In genomic region chr8:84010625-84011611, GRCm38 (mm10) we compare ENCODE assay signal across 8 mouse cellular contexts. TPM values are rescaled to one million over a fixed set of nuclear protein-coding genes. Genes with fewer than 3 reads are reported as not detected.
A peak's percentile ranks its signal among the peaks of the same experiment; 100 is the strongest.
DNase-seq lines count a peak whose midpoint lies in the region; ATAC-seq and TF ChIP-seq lines count a peak whose summit lies in the region.

No protein-coding gene starts in this region.

- no peak for TF ChIP-seq RAD21 in CH12.LX (IDR thresholded peaks at IDR 0.05; ENCODE audit: low read depth, low read length)

- in situ Hi-C loops in CH12.LX (cut with MboI; ENCODE audit: low pct_ligation_motif_present, low pct_unique_long_range_greater_than_20kb, low sequenced_read_pairs), result no loop called here

- H3K9ac ChIP-seq in CH12.LX (ENCODE audit: insufficient read depth, low read depth), result no peak overlapping the region

- DNase-seq in CH12.LX (ENCODE audit: extremely low read depth), result no peak
- DNase-seq in brain, adult 2 months (ENCODE audit: low read depth, low spot score), result peak; percentile 76
- peak; percentile 83 to 86 for DNase-seq in heart, postnatal 10 days
- DNase-seq in kidney, postnatal 25 days, result peak; percentile 83 to 87
- peak; percentile 79 for DNase-seq in lung, postnatal 10 days
- DNase-seq in retina, postnatal 1 day, result peak; percentile 84
- peak; percentile 88 for DNase-seq in thymus, postnatal 4 days

- peaks cover 6 to 18% of the 10 kb centered on the region in 2 experiments; a peak in 3 of 4 replicates for H3K4me1 ChIP-seq in CH12.LX (ENCODE audit: control insufficient read depth in 1 of 2, insufficient read depth in 2 of 2)

- H3K36me3 ChIP-seq in CH12.LX (replicated peaks in 1 of 2; ENCODE audit: control insufficient read depth in 1 of 2, insufficient read depth in 1 of 2, low read length in 1 of 2), result no peaks in the 10 kb centered on the region

- TF ChIP-seq CTCF in CH12.LX (conservative IDR thresholded peaks at IDR 0.05 in 1 of 2, IDR thresholded peaks at IDR 0.05 in 1 of 2; ENCODE audit: low read depth in 2 of 2, low read length in 2 of 2), result peak in 1 of 2 experiments; percentile 70; a peak in 2 of 4 replicates

- ATAC-seq in erythroid progenitor cell, adult 5-6 weeks (replicated peaks; ENCODE audit: low FRiP score, poor library complexity, severe bottlenecking), result peak; percentile 71

- H3K4me2 ChIP-seq in CH12.LX (ENCODE audit: insufficient read depth, low read depth, poor library complexity, severe bottlenecking), result peak overlapping the region; percentile 87

- dilution Hi-C loops in CH12.LX (cut with MboI; ENCODE audit: extremely low pct_ligation_motif_present, extremely low pct_unique_long_range_greater_than_20kb, low sequenced_read_pairs), result no loop called here

- TF ChIP-seq EP300 in CH12.LX (IDR thresholded peaks at IDR 0.05; ENCODE audit: low read length), result no peak

- intact Hi-C loops in heart, postnatal 10 days (cut with DNase I), result loop anchor here (5.0 kb wide), 1 partner anchor 346 kb away; no protein-coding TSS in a partner anchor

- H3K27me3 ChIP-seq in CH12.LX (replicated peaks), result peaks cover 30% of the 10 kb centered on the region

- H3K9me3 ChIP-seq in CH12.LX (replicated peaks; ENCODE audit: low read length), result peaks cover 6% of the 10 kb centered on the region

- H3K79me2 ChIP-seq in CH12.LX (replicated peaks; ENCODE audit: control insufficient read depth, extremely low read depth, insufficient read depth, poor library complexity, severe bottlenecking), result no peaks in the 10 kb centered on the region

- no peak overlapping the region for H3K27ac ChIP-seq in CH12.LX (ENCODE audit: insufficient read depth, low read depth)

- no peak for TF ChIP-seq POLR2A in CH12.LX (IDR thresholded peaks at IDR 0.05; ENCODE audit: low read depth, low read length)

- peak overlapping the region in 2 of 3 experiments; percentile 15 to 29 for H3K4me3 ChIP-seq in CH12.LX (replicated peaks in 1 of 3; ENCODE audit: low read depth in 2 of 3, low read length in 2 of 3, poor library complexity in 1 of 3)

TF ChIP-seq in CH12.LX, 34 proteins besides CTCF, POLR2A, EP300 and RAD21:
- TF ChIP-seq MXI1 (IDR thresholded peaks at IDR 0.05; ENCODE audit: low read depth, low read length) (no peak), KAT2A (IDR thresholded peaks at IDR 0.05; ENCODE audit: insufficient replicate concordance, low read length) (no peak), ETS1 (conservative IDR thresholded peaks at IDR 0.05; ENCODE audit: low read depth, low read length) (no peak), SMC3 (IDR thresholded peaks at IDR 0.05; ENCODE audit: low read depth, low read length) (peak; percentile 36), NELFE (IDR thresholded peaks at IDR 0.05; ENCODE audit: low read depth, low read length) (no peak), POLR2AphosphoS2 (IDR thresholded peaks at IDR 0.05; ENCODE audit: low read depth, low read length) (no peak), PAX5 (IDR thresholded peaks at IDR 0.05; ENCODE audit: low read length) (no peak), E2F4 (IDR thresholded peaks at IDR 0.05; ENCODE audit: insufficient replicate concordance, low read depth, low read length) (no peak), RCOR1 (conservative IDR thresholded peaks at IDR 0.05; ENCODE audit: low read depth, low read length) (no peak), CHD1 (IDR thresholded peaks at IDR 0.05; ENCODE audit: low read depth, low read length) (no peak), GABPA (IDR thresholded peaks at IDR 0.05; ENCODE audit: insufficient replicate concordance, low read depth, low read length) (no peak), ELF1 (IDR thresholded peaks at IDR 0.05; ENCODE audit: low read depth, low read length) (peak; percentile 21; the same call in 1 of the 2 replicates), JUN (IDR thresholded peaks at IDR 0.05; ENCODE audit: insufficient read depth, low read depth, low read length) (no peak), USF2 (conservative IDR thresholded peaks at IDR 0.05; ENCODE audit: low read depth, low read length) (no peak), MAZ (IDR thresholded peaks at IDR 0.05; ENCODE audit: low read depth, low read length) (no peak), ZC3H11A (IDR thresholded peaks at IDR 0.05; ENCODE audit: low read depth, low read length) (no peak), SIN3A (IDR thresholded peaks at IDR 0.05; ENCODE audit: low read length) (no peak), NRF1 (IDR thresholded peaks at IDR 0.05; ENCODE audit: low read depth, low read length) (peak; percentile 45), IRF4 (IDR thresholded peaks at IDR 0.05; ENCODE audit: low read depth, low read length) (no peak), TBP (conservative IDR thresholded peaks at IDR 0.05; ENCODE audit: low read depth, low read length) (no peak), UBTF (IDR thresholded peaks at IDR 0.05; ENCODE audit: low read depth, low read length) (peak; percentile 98), HCFC1 (IDR thresholded peaks at IDR 0.05; ENCODE audit: low read depth, low read length) (no peak), ZNF384 (IDR thresholded peaks at IDR 0.05; ENCODE audit: low read depth, low read length) (no peak), MAFK (IDR thresholded peaks at IDR 0.05; ENCODE audit: insufficient replicate concordance, low read length) (no peak), ZKSCAN1 (IDR thresholded peaks at IDR 0.05; ENCODE audit: borderline replicate concordance, low read depth, low read length) (no peak), BHLHE40 (IDR thresholded peaks at IDR 0.05; ENCODE audit: low read depth, low read length) (no peak), MYC (IDR thresholded peaks at IDR 0.05; ENCODE audit: low read depth, low read length) (no peak), CHD2 (IDR thresholded peaks at IDR 0.05; ENCODE audit: low read length) (no peak), MAX (IDR thresholded peaks at IDR 0.05; ENCODE audit: low read length) (0 out of 2 replicates have a peak, but pooled peaks have one; percentile 24), ZMIZ1 (IDR thresholded peaks at IDR 0.05; ENCODE audit: low read depth, low read length) (no peak), MEF2A (IDR thresholded peaks at IDR 0.05; ENCODE audit: borderline replicate concordance, low read depth, low read length) (no peak), TCF12 (IDR thresholded peaks at IDR 0.05; ENCODE audit: low read depth, low read length) (0 out of 2 replicates have a peak, but pooled peaks have one; percentile 18), JUND (conservative IDR thresholded peaks at IDR 0.05; ENCODE audit: low read depth, low read length) (no peak), USF1 (IDR thresholded peaks at IDR 0.05; ENCODE audit: low read depth, low read length) (no peak)

RNA-seq across cellular contexts. Expression of gene 2210011C24Rik, which starts 1.1 kb away (rescaled TPM):
- total RNA-seq in CH12.LX (2012; rRNA removed) (not detected in 2 replicates), CH12.LX (2014; rRNA removed) (not detected in 2 replicates)
- polyA plus RNA-seq in CH12.LX (2012; ENCODE audit: insufficient read length, low read depth), result not detected in 2 replicates
- not detected in 2 replicates for total RNA-seq in erythroid progenitor cell, adult 5-6 weeks (2015; ENCODE audit: low replicate concordance)
- total RNA-seq in erythroid progenitor cell, adult 5-6 weeks (2017; ENCODE audit: low replicate concordance), result not detected in 2 replicates
- total RNA-seq in heart, postnatal 10 days (2021), result 1 to 10 TPM in 1 of 2 experiments, under 1 TPM in 1; 0.62 to 1.4 TPM

RNA-seq across cellular contexts. Expression of gene 1700067K01Rik, which starts 9.6 kb away (rescaled TPM):
- total RNA-seq in CH12.LX (2012; rRNA removed) (0.38 and 0.80 TPM in 2 replicates), CH12.LX (2014; rRNA removed) (not detected in 2 replicates)
- 0.55 and 0.67 TPM in 2 replicates for polyA plus RNA-seq in CH12.LX (2012; ENCODE audit: insufficient read length, low read depth)
- 1.8 and 10.5 TPM in 2 replicates for total RNA-seq in erythroid progenitor cell, adult 5-6 weeks (2015; ENCODE audit: low replicate concordance)
- total RNA-seq in erythroid progenitor cell, adult 5-6 weeks (2017; ENCODE audit: low replicate concordance), result 2.6 and 4.7 TPM in 2 replicates
- not detected for total RNA-seq in heart, postnatal 10 days (2021)

RNA-seq across cellular contexts. Expression of gene Palm3, which starts 10.4 kb away (rescaled TPM):
- 0.13 TPM in 2 replicates for total RNA-seq in CH12.LX (2012; rRNA removed)
- 0.12 and 0.16 TPM in 2 replicates for total RNA-seq in CH12.LX (2014; rRNA removed)
- polyA plus RNA-seq in CH12.LX (2012; ENCODE audit: insufficient read length, low read depth), result 0.44 and 0.77 TPM in 2 replicates
- total RNA-seq in erythroid progenitor cell, adult 5-6 weeks (2015; ENCODE audit: low replicate concordance), result not detected in 2 replicates
- not detected in 2 replicates for total RNA-seq in erythroid progenitor cell, adult 5-6 weeks (2017; ENCODE audit: low replicate concordance)
- total RNA-seq in heart, postnatal 10 days (2021), result under 1 TPM; 0.19 to 0.20 TPM

RNA-seq across cellular contexts. Expression of gene Samd1, which starts 13.4 kb away (rescaled TPM):
- total RNA-seq in CH12.LX (2012; rRNA removed) (54.5 and 62.6 TPM in 2 replicates), CH12.LX (2014; rRNA removed) (37.4 and 42.3 TPM in 2 replicates)
- 38.9 and 42.1 TPM in 2 replicates for polyA plus RNA-seq in CH12.LX (2012; ENCODE audit: insufficient read length, low read depth)
- total RNA-seq in erythroid progenitor cell, adult 5-6 weeks (2015; ENCODE audit: low replicate concordance), result 114 and 119 TPM in 2 replicates
- total RNA-seq in erythroid progenitor cell, adult 5-6 weeks (2017; ENCODE audit: low replicate concordance), result 51.6 and 80.9 TPM in 2 replicates
- total RNA-seq in heart, postnatal 10 days (2021), result 10 to 100 TPM; 30.6 to 39.0 TPM

RNA-seq across cellular contexts. Expression of gene Il27ra, which starts 31.5 kb away (rescaled TPM):
- total RNA-seq in CH12.LX (2012; rRNA removed), result 0.97 and 1.4 TPM in 2 replicates
- 2.1 and 2.3 TPM in 2 replicates for total RNA-seq in CH12.LX (2014; rRNA removed)
- polyA plus RNA-seq in CH12.LX (2012; ENCODE audit: insufficient read length, low read depth), result 2.4 and 3.0 TPM in 2 replicates
- total RNA-seq in erythroid progenitor cell, adult 5-6 weeks (2015; ENCODE audit: low replicate concordance), result 1.4 TPM in 1 of 2 replicates, not detected in the other
- total RNA-seq in erythroid progenitor cell, adult 5-6 weeks (2017; ENCODE audit: low replicate concordance), result 0.51 and 0.61 TPM in 2 replicates
- total RNA-seq in heart, postnatal 10 days (2021), result 1 to 10 TPM; 5.9 to 6.0 TPM
